Mouse (Mus musculus) limb, embryonic 13.5 days (tissue): ENCODE measurements at regions not wholly inside any gene's neighbourhood (a gene's known extent, or its start where the extent isn't known, plus 50 kb on each side); places are given as distances from the start of the nearest gene placed in this dataset.

Experiments used
- ATAC-seq: fragments of 200-750 bp; cut with Nextera tagmentation; 2 replicates; pipeline ENCODE4 v1.8.0; 2017; ENCODE audit warnings: low read depth, moderate number of reproducible peaks, moderate TSS enrichment; ENCODE audit not compliant: low FRiP score
- H3K27ac ChIP-seq: fragments of 300-500 bp; sonication (generic); 2 replicates; pipeline ENCODE4 v1.5.1; 2015; ENCODE audit warnings: inconsistent platforms, mild to moderate bottlenecking, moderate library complexity
- H3K27me3 ChIP-seq: fragments of 300-500 bp; sonication (generic); 2 replicates; pipeline ENCODE4 v1.6.1; 2015; ENCODE audit warnings: mild to moderate bottlenecking, inconsistent platforms
- H3K36me3 ChIP-seq: fragments of 300-500 bp; sonication (generic); 2 replicates; pipeline ENCODE4 v1.6.1; 2015; ENCODE audit warnings: inconsistent platforms, mild to moderate bottlenecking, moderate library complexity
- H3K4me1 ChIP-seq: fragments of 300-500 bp; sonication (generic); 2 replicates; pipeline ENCODE4 v1.6.1; 2015; ENCODE audit warnings: inconsistent platforms
- H3K4me2 ChIP-seq: fragments of 300-500 bp; sonication (generic); replicated peaks from 2 replicates; pipeline ENCODE4 v1.6.1; 2015; ENCODE audit warnings: inconsistent platforms, mild to moderate bottlenecking, moderate library complexity
- H3K4me3 ChIP-seq: fragments of 300-500 bp; sonication (generic); 2 replicates; pipeline ENCODE4 v1.5.1; 2015; ENCODE audit warnings: moderate library complexity, mild to moderate bottlenecking, inconsistent platforms
- H3K9ac ChIP-seq: fragments of 300-500 bp; sonication (generic); 2 replicates; pipeline ENCODE4 v1.6.1; 2015; ENCODE audit warnings: mild to moderate bottlenecking, inconsistent platforms
- H3K9me3 ChIP-seq: fragments of 300-500 bp; sonication (generic); 2 replicates; pipeline ENCODE4 v1.6.1; 2016; ENCODE audit warnings: inconsistent platforms
- WGBS: fragments of 180-500 bp; shearing (Covaris S2); methylation state at CpG from one replicate; pipeline ENCODE4 v1.1.7; 2015; 5-methylcytosine and 5-hydroxymethylcytosine counted together

- Histone ChIP-seq H3K4me2 (no peak overlapping the region), H3K36me3 (no peaks in the 10 kb centered on the region), H3K4me3 (no peak overlapping the region), H3K9me3 (no peaks in the 10 kb centered on the region), H3K27ac (no peak overlapping the region), H3K4me1 (peaks cover 9% of the 10 kb centered on the region), H3K9ac (no peak overlapping the region), H3K27me3 (peaks cover 12% of the 10 kb centered on the region; the same call in 1 of the 2 replicates)
- no peak for ATAC-seq
- 56% methylated on average over 10 of the region's 10 CpGs for WGBS
Observed at GRCm38 (mm10) chr6:84381571-84381970, 212.1 kb downstream of the Cyp26b1 start.

- Histone ChIP-seq H3K9me3 (no peaks in the 10 kb centered on the region), H3K36me3 (no peaks in the 10 kb centered on the region), H3K4me1 (peaks cover 12% of the 10 kb centered on the region), H3K27me3 (peaks cover 20% of the 10 kb centered on the region), H3K9ac (no peak overlapping the region), H3K4me3 (no peak overlapping the region), H3K27ac (no peak overlapping the region), H3K4me2 (no peak overlapping the region)
- WGBS, result 69% methylated on average over 11 of the region's 11 CpGs
- no peak for ATAC-seq
Observed at GRCm38 (mm10) chr6:84376666-84377065, 217.0 kb downstream of the Cyp26b1 start.

- H3K27me3 ChIP-seq, result peaks cover 20% of the 10 kb centered on the region
- 10% methylated on average over 8 of the region's 8 CpGs for WGBS
- H3K9ac ChIP-seq, result no peak overlapping the region
- peak; percentile 24; the same call in 1 of the 2 replicates for ATAC-seq
- H3K27ac ChIP-seq, result no peak overlapping the region
- H3K4me2 ChIP-seq, result no peak overlapping the region
- no peaks in the 10 kb centered on the region for H3K9me3 ChIP-seq
- H3K36me3 ChIP-seq, result no peaks in the 10 kb centered on the region
- no peak overlapping the region for H3K4me3 ChIP-seq
- peaks cover 12% of the 10 kb centered on the region for H3K4me1 ChIP-seq
Observed at GRCm38 (mm10) chr6:84375498-84375897, 218.2 kb downstream of the Cyp26b1 start.

GRCm38 (mm10) chr6:84366365-84366764, 227.3 kb downstream of the Cyp26b1 start:
- H3K4me3 ChIP-seq, result no peak overlapping the region
- no peak overlapping the region for H3K4me2 ChIP-seq
- no peaks in the 10 kb centered on the region for H3K27me3 ChIP-seq
- peak; percentile 61; the same call in 1 of the 2 replicates for ATAC-seq
- whole genome bisulfite sequencing, result 36% methylated on average over 6 of the region's 6 CpGs
- no peaks in the 10 kb centered on the region for H3K9me3 ChIP-seq
- peaks cover 18% of the 10 kb centered on the region for H3K4me1 ChIP-seq
- H3K27ac ChIP-seq, result no peak overlapping the region
- H3K9ac ChIP-seq, result no peak overlapping the region
- no peaks in the 10 kb centered on the region for H3K36me3 ChIP-seq

GRCm38 (mm10) chr6:84365914-84366313, 227.8 kb downstream of the Cyp26b1 start:
- WGBS, result 77% methylated on average over 4 of the region's 4 CpGs
- Histone ChIP-seq H3K36me3 (no peaks in the 10 kb centered on the region), H3K27ac (no peak overlapping the region), H3K4me2 (no peak overlapping the region), H3K27me3 (0 out of 2 replicates have a peak, but pooled peaks cover 1% of the 10 kb centered on the region), H3K9ac (no peak overlapping the region), H3K9me3 (no peaks in the 10 kb centered on the region), H3K4me1 (peaks cover 18% of the 10 kb centered on the region), H3K4me3 (no peak overlapping the region)
- ATAC-seq, result no peak

GRCm38 (mm10) chr6:84364964-84365363, 228.7 kb downstream of the Cyp26b1 start:
- Histone ChIP-seq H3K4me2 (no peak overlapping the region), H3K4me1 (peaks cover 18% of the 10 kb centered on the region), H3K36me3 (no peaks in the 10 kb centered on the region), H3K9ac (no peak overlapping the region), H3K27ac (no peak overlapping the region), H3K4me3 (no peak overlapping the region), H3K27me3 (0 out of 2 replicates have a peak, but pooled peaks cover 4% of the 10 kb centered on the region), H3K9me3 (no peaks in the 10 kb centered on the region)
- 9% methylated on average over 2 of the region's 2 CpGs for WGBS
- no peak for ATAC-seq

- WGBS, result 64% methylated on average over 1 of the region's 1 CpGs
- H3K4me3 ChIP-seq, result no peak overlapping the region
- no peaks in the 10 kb centered on the region for H3K36me3 ChIP-seq
- no peak for ATAC-seq
- H3K4me1 ChIP-seq, result peaks cover 38% of the 10 kb centered on the region
- no peak overlapping the region for H3K27ac ChIP-seq
- no peak overlapping the region for H3K9ac ChIP-seq
- H3K4me2 ChIP-seq, result no peak overlapping the region
- H3K27me3 ChIP-seq, result 0 out of 2 replicates have a peak, but pooled peaks cover 4% of the 10 kb centered on the region
- H3K9me3 ChIP-seq, result no peaks in the 10 kb centered on the region
Observed at GRCm38 (mm10) chr6:84362331-84362730, 231.4 kb downstream of the Cyp26b1 start.

- ATAC-seq, result no peak
- no peak overlapping the region for H3K4me2 ChIP-seq
- H3K27me3 ChIP-seq, result 0 out of 2 replicates have a peak, but pooled peaks cover 4% of the 10 kb centered on the region
- H3K9me3 ChIP-seq, result no peaks in the 10 kb centered on the region
- no peak overlapping the region for H3K9ac ChIP-seq
- no peak overlapping the region for H3K4me3 ChIP-seq
- no peaks in the 10 kb centered on the region for H3K36me3 ChIP-seq
- WGBS, result 66% methylated on average over 10 of the region's 10 CpGs
- H3K27ac ChIP-seq, result no peak overlapping the region
- peaks cover 28% of the 10 kb centered on the region for H3K4me1 ChIP-seq
Observed at GRCm38 (mm10) chr6:84357911-84358310, 235.8 kb downstream of the Cyp26b1 start.

- Histone ChIP-seq H3K27me3 (no peaks in the 10 kb centered on the region), H3K36me3 (no peaks in the 10 kb centered on the region), H3K4me1 (peaks cover 21% of the 10 kb centered on the region), H3K4me2 (no peak overlapping the region), H3K27ac (no peak overlapping the region), H3K4me3 (no peak overlapping the region), H3K9me3 (no peaks in the 10 kb centered on the region), H3K9ac (no peak overlapping the region)
- no peak for ATAC-seq
- 89% methylated on average over 6 of the region's 6 CpGs for WGBS
Observed at GRCm38 (mm10) chr6:84353425-84354220, 240.1 kb downstream of the Cyp26b1 start.

- WGBS, result 53% methylated on average over 12 of the region's 12 CpGs
- H3K27ac ChIP-seq, result no peak overlapping the region
- no peak for ATAC-seq
Observed at GRCm38 (mm10) chr6:84344936-84345335, 248.8 kb downstream of the Cyp26b1 start.

GRCm38 (mm10) chr6:84333666-84334179, 260.0 kb downstream of the Cyp26b1 start:
- Histone ChIP-seq H3K27me3 (peaks cover 12% of the 10 kb centered on the region; the same call in 1 of the 2 replicates), H3K36me3 (no peaks in the 10 kb centered on the region), H3K4me1 (peaks cover 9% of the 10 kb centered on the region), H3K4me3 (no peak overlapping the region), H3K9ac (no peak overlapping the region), H3K9me3 (0 out of 2 replicates have a peak, but pooled peaks cover 5% of the 10 kb centered on the region), H3K27ac (no peak overlapping the region), H3K4me2 (no peak overlapping the region)
- WGBS, result 80% methylated on average over 10 of the region's 10 CpGs
- no peak for ATAC-seq

More at GRCm38 (mm10) chr6:84344936-84345335, 248.8 kb downstream of the Cyp26b1 start:
- Histone ChIP-seq H3K4me2 (no peak overlapping the region), H3K27me3 (no peaks in the 10 kb centered on the region), H3K9ac (no peak overlapping the region), H3K36me3 (no peaks in the 10 kb centered on the region), H3K4me1 (peaks cover 17% of the 10 kb centered on the region), H3K9me3 (no peaks in the 10 kb centered on the region), H3K4me3 (no peak overlapping the region)

- no peak overlapping the region for H3K4me2 ChIP-seq
- H3K27me3 ChIP-seq, result peaks cover 18% of the 10 kb centered on the region
- H3K9me3 ChIP-seq, result 0 out of 2 replicates have a peak, but pooled peaks cover 5% of the 10 kb centered on the region
- no peak overlapping the region for H3K9ac ChIP-seq
- 23% methylated on average over 7 of the region's 7 CpGs for WGBS
- H3K27ac ChIP-seq, result no peak overlapping the region
- peaks cover 9% of the 10 kb centered on the region for H3K4me1 ChIP-seq
- no peaks in the 10 kb centered on the region for H3K36me3 ChIP-seq
- no peak overlapping the region for H3K4me3 ChIP-seq
- no peak for ATAC-seq
Observed at GRCm38 (mm10) chr6:84329106-84329505, 264.6 kb downstream of the Cyp26b1 start.
